Mouse (Mus musculus): ENCODE measurements around the gene Ndufs7. TPM values are rescaled to one million over a fixed set of nuclear protein-coding genes. Genes with fewer than 3 reads are reported as not detected.

Ndufs7 gene
- polyA plus RNA-seq, 1 experiment from 2014 or later: 314 TPM

DNA sequence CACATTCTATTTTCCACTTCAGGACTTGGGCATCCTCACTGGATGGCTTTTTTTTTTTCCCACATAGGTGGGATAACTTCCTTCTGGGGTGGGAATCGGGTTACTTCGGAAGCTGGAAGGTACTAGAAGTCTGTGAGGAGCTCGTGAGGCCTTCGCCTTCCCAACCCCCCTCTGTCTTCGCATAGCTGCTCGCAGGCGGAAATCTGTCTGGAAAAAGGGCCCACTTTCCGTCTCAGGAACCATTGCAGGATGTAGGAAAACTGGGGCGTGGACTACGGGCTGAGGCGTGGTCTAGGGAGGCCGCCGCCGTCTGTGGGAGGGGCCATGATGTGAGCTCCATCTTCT, 22.9 kb upstream of the Ndufs7 start:
- WGBS: under 1% methylated on average over 14 of the region's 14 CpGs
- H3K4me1 ChIP-seq: peaks cover 68% of the 10 kb centered on the region

DNA sequence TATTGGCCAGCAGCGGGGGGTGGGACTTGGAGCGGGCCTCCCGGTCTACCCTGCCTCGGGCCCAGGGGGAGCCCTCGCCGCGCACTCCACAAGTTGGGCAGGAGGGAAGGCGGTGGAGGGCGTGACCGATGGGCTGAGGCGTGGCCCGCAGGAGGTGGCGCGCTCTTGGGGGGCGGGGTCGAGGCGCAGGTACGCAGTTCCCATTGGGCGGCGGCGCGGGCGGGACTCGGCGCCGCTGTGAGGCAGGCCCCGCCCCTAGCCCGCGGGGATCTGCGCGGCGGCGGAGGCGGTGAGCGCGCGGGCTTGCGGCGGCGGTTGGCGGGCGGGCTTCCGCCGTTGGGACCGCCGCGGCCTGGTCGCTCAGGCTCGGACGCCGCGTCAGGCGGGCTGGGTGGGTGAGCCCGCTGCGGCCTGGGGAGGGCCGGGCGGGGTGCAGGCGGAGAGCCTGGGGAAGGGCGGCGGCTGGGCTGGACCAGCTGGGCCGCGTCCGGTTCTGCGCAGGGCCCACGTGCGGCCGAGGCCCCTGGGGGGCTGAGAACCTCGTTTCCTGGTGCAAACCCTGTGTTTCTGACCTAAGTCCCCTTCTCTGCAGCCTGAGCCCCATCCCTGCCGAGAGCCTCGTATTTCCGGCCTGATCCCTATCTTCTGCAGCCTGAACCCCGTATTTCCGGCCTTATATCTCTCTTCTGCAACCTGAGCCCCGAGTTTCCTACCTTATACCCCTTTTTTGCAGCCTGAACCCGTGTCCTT, 22.3 kb upstream of the Ndufs7 start, which contains the start of gene Mum1:
Gene Mum1, plus strand, starts transcription at position 19 of the 750 bp plus-strand sequence.
- H3K4me1 ChIP-seq: peaks cover 66% of the 10 kb centered on the region
- peaks cover 35% of the 10 kb centered on the region for H3K36me3 ChIP-seq
- H3K4me3 ChIP-seq: peak within 1 kb of the TSS; percentile 92
- under 1% methylated on average over 74 of the region's 75 CpGs for WGBS
- no peaks in the 10 kb centered on the region for H3K27me3 ChIP-seq (ENCODE audit: low read depth, poor library complexity, severe bottlenecking)
- no peaks in the 10 kb centered on the region for H3K9me3 ChIP-seq (replicated peaks)
- DNase-seq (ENCODE audit: low spot score): peak; percentile 100
- peak within 1 kb of the TSS; percentile 98 for H3K27ac ChIP-seq (replicated peaks)

More for the DNA sequence above, 22.9 kb upstream of the Ndufs7 start:
- Histone ChIP-seq H3K4me3 (peak overlapping the region; percentile 92), H3K36me3 (peaks cover 31% of the 10 kb centered on the region), H3K27me3 (ENCODE audit: low read depth, poor library complexity, severe bottlenecking) (no peaks in the 10 kb centered on the region), H3K9me3 (replicated peaks) (no peaks in the 10 kb centered on the region), H3K27ac (replicated peaks) (peak overlapping the region; percentile 98)
- DNase-seq (ENCODE audit: low spot score): no peak

DNA sequence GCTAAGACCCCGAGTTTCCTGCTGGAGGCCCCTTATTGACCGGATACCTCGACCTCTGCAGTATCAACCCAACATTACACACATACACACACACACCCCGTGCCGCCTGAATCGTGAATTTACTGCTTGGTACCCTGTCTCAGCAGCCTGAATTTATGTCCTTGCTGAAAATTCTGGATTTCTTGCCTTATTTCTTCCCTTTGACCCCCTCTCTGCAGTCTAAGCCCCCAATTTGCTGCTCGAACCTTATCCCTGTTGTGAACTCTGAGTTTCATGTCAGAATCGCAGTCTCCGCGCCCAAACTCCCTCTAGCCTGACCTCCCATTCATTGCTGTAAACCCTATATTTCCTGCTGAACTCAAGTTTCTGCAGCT, 21.8 kb upstream of the Ndufs7 start:
- Histone ChIP-seq H3K4me1 (peaks cover 66% of the 10 kb centered on the region), H3K4me3 (peak overlapping the region; percentile 92), H3K36me3 (peaks cover 41% of the 10 kb centered on the region), H3K9me3 (replicated peaks) (no peaks in the 10 kb centered on the region), H3K27me3 (ENCODE audit: low read depth, poor library complexity, severe bottlenecking) (no peaks in the 10 kb centered on the region), H3K27ac (replicated peaks) (peak overlapping the region; percentile 98)
- no peak for DNase-seq (ENCODE audit: low spot score)
- 19% methylated on average over 10 of the region's 10 CpGs for WGBS

DNA sequence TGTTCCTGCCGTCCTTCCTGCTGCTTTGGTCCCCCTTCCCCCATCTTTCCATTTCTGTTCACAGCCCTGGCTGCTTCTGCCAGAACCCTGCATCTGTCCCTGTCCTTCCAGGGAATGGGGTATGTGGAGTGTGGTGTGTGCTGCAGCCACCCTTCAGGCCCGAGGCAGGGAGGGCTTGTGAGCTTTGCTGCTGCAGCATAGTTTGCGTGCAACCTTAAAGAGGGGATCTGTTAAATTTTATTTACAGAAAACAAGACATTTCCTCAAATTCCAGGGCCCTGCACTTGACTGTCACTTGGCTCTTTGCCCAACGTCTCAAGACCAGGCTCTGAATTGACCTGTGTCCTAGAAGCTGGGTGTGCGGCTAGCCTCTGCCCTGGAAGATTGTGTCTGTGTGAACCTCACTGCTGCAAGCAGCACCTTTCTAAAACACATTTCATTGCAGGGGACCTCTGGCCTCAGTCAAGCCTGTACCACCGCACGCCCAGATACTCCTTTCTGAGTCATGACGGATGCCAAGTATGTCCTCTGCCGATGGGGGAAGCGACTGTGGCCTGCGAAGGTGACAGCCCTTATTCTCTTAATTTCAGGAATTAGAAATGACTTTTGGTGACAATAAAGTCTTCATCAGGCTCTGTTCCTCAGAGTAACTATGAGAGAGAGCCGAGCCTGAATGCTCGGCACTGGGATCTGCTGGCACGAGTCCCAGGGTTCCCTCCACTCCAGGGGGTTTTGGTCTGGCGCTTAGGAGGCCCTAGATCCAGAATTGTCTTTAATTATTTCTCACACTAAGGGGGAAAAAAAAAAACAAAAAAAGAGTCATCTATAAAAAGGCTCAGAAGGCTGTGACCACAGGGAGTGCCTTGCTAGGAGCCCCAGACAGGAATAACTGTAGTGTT, 20.8 kb upstream of the Ndufs7 start:
- WGBS: 66% methylated on average over 15 of the region's 15 CpGs

DNA sequence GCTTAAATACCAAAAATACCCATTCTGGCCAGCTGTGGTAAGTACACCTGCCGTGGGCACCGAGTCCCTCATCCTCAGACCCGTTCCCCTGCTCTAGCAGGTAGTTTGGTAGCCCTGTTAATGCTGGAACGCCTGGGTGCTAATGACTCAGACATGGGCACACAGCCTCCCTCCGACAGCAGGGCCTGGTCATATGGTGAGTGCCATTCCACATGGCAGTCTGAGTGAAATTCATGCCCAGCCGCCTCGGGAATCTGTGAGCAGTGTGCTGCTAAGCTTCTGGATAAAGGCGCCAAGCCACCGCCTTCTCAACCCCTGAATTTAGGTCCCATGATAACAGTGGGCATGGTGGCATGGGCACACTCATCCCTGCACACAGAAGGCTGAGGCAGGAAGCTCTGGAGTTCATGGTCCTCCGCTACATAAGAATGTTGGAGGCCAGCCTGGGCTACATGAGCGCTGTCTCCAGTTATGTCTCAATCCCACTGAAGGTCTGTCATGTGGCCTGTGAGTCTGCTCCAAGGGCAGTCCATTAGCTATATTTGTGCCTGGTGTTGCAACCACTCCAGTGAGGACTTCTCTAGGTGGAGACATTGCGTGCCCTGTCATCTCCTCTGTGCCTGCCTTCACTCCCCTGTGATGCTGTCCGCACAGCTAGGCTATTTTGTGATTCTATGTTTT, 12.6 kb upstream of the Ndufs7 start:
- Histone ChIP-seq H3K4me3 (peak overlapping the region; percentile 92; the same call in 1 of the 2 replicates), H3K27me3 (ENCODE audit: low read depth, poor library complexity, severe bottlenecking) (no peaks in the 10 kb centered on the region), H3K36me3 (peaks cover 100% of the 10 kb centered on the region), H3K9me3 (replicated peaks) (no peaks in the 10 kb centered on the region), H3K27ac (replicated peaks) (no peak overlapping the region), H3K4me1 (peaks cover 76% of the 10 kb centered on the region)
- WGBS: 95% methylated on average over 13 of the region's 13 CpGs
- DNase-seq (ENCODE audit: low spot score): no peak

More for the DNA sequence above, 20.8 kb upstream of the Ndufs7 start:
- H3K27ac ChIP-seq (replicated peaks): peak overlapping the region; percentile 98
- H3K4me3 ChIP-seq: peak overlapping the region; percentile 92
- peaks cover 50% of the 10 kb centered on the region for H3K36me3 ChIP-seq
- H3K27me3 ChIP-seq (ENCODE audit: low read depth, poor library complexity, severe bottlenecking): no peaks in the 10 kb centered on the region
- no peaks in the 10 kb centered on the region for H3K9me3 ChIP-seq (replicated peaks)
- peaks cover 75% of the 10 kb centered on the region for H3K4me1 ChIP-seq
- DNase-seq (ENCODE audit: low spot score): no peak

DNA sequence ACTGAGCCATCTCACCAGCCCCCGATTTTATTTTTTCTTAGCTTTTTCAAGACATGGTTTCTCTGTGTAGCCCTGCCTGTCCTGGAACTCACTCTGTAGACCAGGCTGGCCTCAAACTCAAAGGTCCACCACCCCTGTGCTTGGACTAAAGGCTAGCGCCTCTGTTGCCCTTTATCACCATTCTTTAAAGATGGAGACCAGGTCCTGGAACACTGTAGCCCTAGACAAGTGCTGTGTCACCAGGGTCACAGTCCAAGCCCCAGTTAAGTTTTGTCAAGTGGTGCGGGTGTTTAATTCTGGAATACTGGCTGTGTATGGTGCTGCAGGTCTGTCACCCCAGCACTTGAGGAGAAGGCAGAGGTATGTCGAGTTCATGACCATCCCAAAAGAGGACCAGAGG, 11.9 kb upstream of the Ndufs7 start:
- peak overlapping the region; percentile 15; the same call in 1 of the 2 replicates for H3K27ac ChIP-seq (replicated peaks)
- H3K36me3 ChIP-seq: peaks cover 100% of the 10 kb centered on the region
- peaks cover 74% of the 10 kb centered on the region for H3K4me1 ChIP-seq
- WGBS: 91% methylated on average over 4 of the region's 4 CpGs
- H3K9me3 ChIP-seq (replicated peaks): no peaks in the 10 kb centered on the region
- no peaks in the 10 kb centered on the region for H3K27me3 ChIP-seq (ENCODE audit: low read depth, poor library complexity, severe bottlenecking)
- peak overlapping the region; percentile 33; the same call in 1 of the 2 replicates for H3K4me3 ChIP-seq
- DNase-seq (ENCODE audit: low spot score): no peak

DNA sequence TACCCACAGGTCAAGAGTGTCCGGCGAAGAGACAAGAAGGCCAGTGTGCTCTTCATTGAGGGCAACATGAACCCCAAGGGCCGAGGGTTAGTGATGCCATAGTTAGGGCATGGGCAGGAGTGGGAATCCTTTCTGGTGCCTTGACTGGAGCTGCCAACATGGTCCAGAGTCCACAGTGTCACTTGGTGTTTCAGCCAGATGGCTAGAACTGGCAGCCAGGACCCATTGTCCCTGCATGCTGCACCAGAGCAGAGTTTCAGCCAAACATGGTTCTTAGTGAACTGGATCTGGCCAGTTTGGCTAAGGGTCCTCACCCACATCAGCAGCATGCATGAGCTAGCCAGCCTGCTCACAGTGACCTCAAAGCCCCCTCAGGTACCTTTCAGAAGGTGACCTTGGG, 10.6 kb upstream of the Ndufs7 start:
- Histone ChIP-seq H3K4me3 (peak overlapping the region; percentile 33; the same call in 1 of the 2 replicates), H3K4me1 (peaks cover 74% of the 10 kb centered on the region), H3K36me3 (peaks cover 100% of the 10 kb centered on the region), H3K27ac (replicated peaks) (peak overlapping the region; percentile 42; the same call in 1 of the 2 replicates), H3K27me3 (ENCODE audit: low read depth, poor library complexity, severe bottlenecking) (no peaks in the 10 kb centered on the region; the same call in 1 of the 2 replicates), H3K9me3 (replicated peaks) (no peaks in the 10 kb centered on the region)
- no peak for DNase-seq (ENCODE audit: low spot score)
- 98% methylated on average over 3 of the region's 3 CpGs for WGBS

DNA sequence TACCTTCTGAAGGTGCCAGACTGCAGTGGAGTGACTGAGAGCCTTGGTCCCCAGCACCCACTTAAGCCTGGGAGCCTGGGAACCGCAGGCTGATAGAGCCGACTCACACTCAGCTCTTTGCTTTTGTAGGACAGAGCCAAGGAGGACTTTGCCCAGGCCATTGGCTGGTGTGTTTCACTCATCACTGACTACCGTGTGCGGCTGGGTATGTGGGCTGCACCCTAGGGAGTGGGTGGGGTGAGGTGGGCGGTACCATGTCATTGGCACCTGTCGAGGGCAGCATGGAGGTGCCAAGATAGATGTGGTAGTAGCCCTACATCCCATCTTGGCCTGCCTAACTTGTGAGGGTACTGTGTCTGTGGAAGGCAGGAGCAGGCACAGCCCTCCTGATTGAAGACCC, 9.1 kb upstream of the Ndufs7 start:
- 96% methylated on average over 6 of the region's 6 CpGs for WGBS
- Histone ChIP-seq H3K27me3 (ENCODE audit: low read depth, poor library complexity, severe bottlenecking) (no peaks in the 10 kb centered on the region; the same call in 1 of the 2 replicates), H3K4me3 (no peak overlapping the region; the same call in 1 of the 2 replicates), H3K36me3 (peaks cover 100% of the 10 kb centered on the region), H3K9me3 (replicated peaks) (no peaks in the 10 kb centered on the region), H3K4me1 (peaks cover 74% of the 10 kb centered on the region), H3K27ac (replicated peaks) (no peak overlapping the region)
- no peak for DNase-seq (ENCODE audit: low spot score)

DNA sequence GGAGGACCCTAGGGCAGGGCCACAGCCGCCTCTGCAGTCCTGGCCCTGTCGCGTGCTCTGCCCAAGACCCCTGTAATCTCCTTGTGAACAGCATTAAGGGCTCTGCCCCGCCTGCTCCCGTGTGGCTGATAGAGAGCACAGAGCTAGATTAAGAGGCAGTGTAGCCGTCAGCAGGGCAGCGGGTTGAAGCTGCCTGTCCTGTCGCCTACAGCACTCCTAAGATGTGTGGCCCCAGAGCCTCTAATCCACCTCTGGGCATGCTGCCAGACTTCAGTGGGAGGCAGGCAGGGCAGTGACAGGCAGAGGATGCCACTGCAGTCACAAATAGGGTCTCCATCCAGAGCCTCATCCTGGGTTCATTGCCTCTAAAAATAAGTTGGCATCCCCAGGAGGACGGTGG, 6.8 kb upstream of the Ndufs7 start:
- Histone ChIP-seq H3K9me3 (replicated peaks) (no peaks in the 10 kb centered on the region), H3K27me3 (ENCODE audit: low read depth, poor library complexity, severe bottlenecking) (no peaks in the 10 kb centered on the region; the same call in 1 of the 2 replicates), H3K27ac (replicated peaks) (0 out of 2 replicates have a peak overlapping the region, but pooled peaks have one; percentile 28), H3K4me1 (peaks cover 75% of the 10 kb centered on the region), H3K36me3 (peaks cover 80% of the 10 kb centered on the region), H3K4me3 (peak overlapping the region; percentile 20; the same call in 1 of the 2 replicates)
- WGBS: 73% methylated on average over 9 of the region's 9 CpGs
- DNase-seq (ENCODE audit: low spot score): no peak

DNA sequence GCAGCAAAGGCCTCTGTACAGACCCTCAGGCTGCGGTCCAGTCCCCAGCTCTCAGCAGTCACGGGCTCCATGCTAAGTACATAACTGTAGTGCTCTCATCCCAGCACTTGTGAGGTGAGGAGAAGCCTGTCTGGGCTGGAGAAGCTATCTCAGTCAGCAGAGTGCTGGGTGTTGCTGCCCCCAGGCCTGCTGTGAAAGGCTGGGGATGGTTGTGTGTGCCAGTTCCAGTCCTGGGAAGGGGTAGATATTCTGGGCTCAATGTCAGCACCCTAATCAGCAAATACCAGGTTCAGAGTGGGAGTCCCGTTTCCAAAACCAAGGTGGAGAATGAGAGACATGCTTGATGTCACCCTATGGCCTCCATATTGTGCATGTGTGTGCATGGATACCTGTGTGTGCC, 6.3 kb upstream of the Ndufs7 start:
- DNase-seq (ENCODE audit: low spot score): no peak
- H3K4me3 ChIP-seq: peak overlapping the region; percentile 20; the same call in 1 of the 2 replicates
- H3K4me1 ChIP-seq: peaks cover 73% of the 10 kb centered on the region
- no peak overlapping the region for H3K27ac ChIP-seq (replicated peaks)
- peaks cover 74% of the 10 kb centered on the region for H3K36me3 ChIP-seq
- no peaks in the 10 kb centered on the region; the same call in 1 of the 2 replicates for H3K27me3 ChIP-seq (ENCODE audit: low read depth, poor library complexity, severe bottlenecking)
- H3K9me3 ChIP-seq (replicated peaks): no peaks in the 10 kb centered on the region
- WGBS: 94% methylated on average over 3 of the region's 3 CpGs

DNA sequence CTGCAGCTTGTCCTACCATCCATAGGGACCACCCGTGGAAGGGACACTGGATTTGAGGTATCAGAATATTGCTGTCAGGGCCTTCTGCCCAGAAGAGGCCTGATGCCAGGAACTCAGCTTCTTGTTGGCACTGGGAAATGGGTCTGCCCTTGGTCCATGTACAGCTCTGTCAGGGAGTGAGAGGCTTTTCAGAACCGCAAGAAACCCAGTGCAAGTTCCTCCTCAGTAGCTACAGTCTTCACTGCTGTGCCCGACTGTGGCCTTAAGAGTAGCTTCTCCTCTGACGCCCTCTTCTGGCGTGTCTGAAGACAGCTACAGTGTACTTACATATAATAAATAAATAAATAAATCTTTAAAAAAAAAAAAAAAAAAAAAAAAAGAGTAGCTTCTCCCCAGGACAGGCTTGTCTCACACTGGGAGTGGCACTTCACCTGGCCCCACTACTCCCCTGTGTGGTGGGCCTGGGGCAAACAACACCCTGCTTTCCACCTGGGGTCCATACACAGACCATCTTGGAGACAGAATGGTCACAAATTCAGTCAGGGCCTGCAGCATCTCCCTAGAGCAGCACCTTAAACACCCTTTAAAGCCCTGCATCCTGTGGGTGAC, 4.0 kb upstream of the Ndufs7 start:
- Histone ChIP-seq H3K27ac (replicated peaks) (peak overlapping the region; percentile 72), H3K36me3 (peaks cover 52% of the 10 kb centered on the region), H3K9me3 (replicated peaks) (no peaks in the 10 kb centered on the region), H3K4me1 (peaks cover 68% of the 10 kb centered on the region), H3K27me3 (ENCODE audit: low read depth, poor library complexity, severe bottlenecking) (no peaks in the 10 kb centered on the region; the same call in 1 of the 2 replicates), H3K4me3 (peak overlapping the region; percentile 6; the same call in 1 of the 2 replicates)
- DNase-seq (ENCODE audit: low spot score): peak; percentile 45
- 37% methylated on average over 5 of the region's 5 CpGs for WGBS

DNA sequence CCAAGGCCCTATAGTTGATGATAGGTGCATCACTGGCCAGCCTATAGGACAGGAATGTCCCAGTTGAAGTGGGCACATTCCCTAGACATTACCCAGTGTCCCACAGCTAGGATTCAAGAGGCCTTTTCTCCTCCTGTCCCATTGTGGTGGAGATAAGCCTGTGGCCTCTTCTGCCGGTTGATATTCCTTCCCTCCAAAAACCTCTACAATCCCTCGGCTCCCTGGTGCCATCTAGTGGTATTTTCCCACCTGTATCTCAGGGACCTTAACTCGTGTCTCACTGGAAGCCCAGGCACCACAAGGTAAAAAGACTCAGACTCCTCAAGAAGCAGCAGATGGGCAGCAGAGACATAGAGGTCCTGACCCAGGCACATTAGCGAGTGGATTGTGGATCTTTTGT, 3.3 kb upstream of the Ndufs7 start:
- Histone ChIP-seq H3K9me3 (replicated peaks) (no peaks in the 10 kb centered on the region), H3K4me3 (peak overlapping the region; percentile 5), H3K4me1 (peaks cover 74% of the 10 kb centered on the region), H3K27ac (replicated peaks) (peak overlapping the region; percentile 72), H3K27me3 (ENCODE audit: low read depth, poor library complexity, severe bottlenecking) (no peaks in the 10 kb centered on the region; the same call in 1 of the 2 replicates), H3K36me3 (peaks cover 45% of the 10 kb centered on the region)
- WGBS: 4% methylated on average over 4 of the region's 4 CpGs
- DNase-seq (ENCODE audit: low spot score): peak; percentile 80

Measured in midbrain, embryonic 10.5 days (tissue).